Mouse (Mus musculus) testis, postnatal 14 days (tissue): ENCODE results near the gene Gpd1.

Source experiments
- DNase-seq: peaks from one replicate; pipeline ENCODE4 v3.0.0; 2021; ENCODE audit warnings: low spot score

Gpd1 gene

GRCm38 (mm10) chr15:99701999-99702900, 15.1 kb upstream of the Gpd1 start, which contains the start of gene Smarcd1:
TSS of gene Smarcd1 (plus strand) at chr15:99702129.
- DNase-seq, result peak; percentile 96

- DNase-seq, result no peak
Measured at GRCm38 (mm10) chr15:99703104-99703503, 14.2 kb upstream of the Gpd1 start.

GRCm38 (mm10) chr15:99703676-99704040, 13.7 kb upstream of the Gpd1 start:
- no peak for DNase-seq

GRCm38 (mm10) chr15:99704041-99704681, 13.2 kb upstream of the Gpd1 start:
- no peak for DNase-seq

- DNase-seq, result no peak
Measured at GRCm38 (mm10) chr15:99704881-99705280, 12.4 kb upstream of the Gpd1 start.

DNA sequence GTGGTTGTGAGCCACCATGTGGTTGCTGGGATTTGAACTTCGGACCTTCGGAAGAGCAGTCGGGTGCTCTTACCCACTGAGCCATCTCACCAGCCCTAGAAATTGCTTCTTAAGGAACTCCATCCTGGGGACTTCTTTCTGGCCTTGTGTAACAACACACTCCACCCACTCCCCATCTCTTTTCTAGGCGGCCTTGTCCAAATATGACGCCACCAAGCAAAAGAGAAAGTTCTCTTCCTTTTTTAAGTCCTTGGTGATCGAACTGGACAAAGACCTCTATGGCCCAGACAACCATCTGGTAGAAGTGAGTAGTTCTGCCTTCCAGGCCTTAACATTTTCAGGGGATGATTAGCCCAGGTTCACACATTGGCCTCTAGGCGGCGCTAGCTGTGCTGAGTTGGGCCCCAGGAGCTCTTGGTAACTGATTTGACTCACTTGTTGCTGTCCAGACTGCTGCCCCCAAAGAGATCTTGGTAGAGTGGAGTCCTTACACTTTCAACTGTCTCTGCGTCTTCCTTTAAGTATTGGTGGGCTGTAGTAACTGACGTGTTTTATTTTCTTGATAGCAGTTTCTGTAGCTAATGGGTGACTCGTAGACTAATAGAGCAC, 11.8 kb upstream of the Gpd1 start, which contains the start of gene Gm17349:
TSS of gene Gm17349 (minus strand) at position 51 of the 609 bp plus-strand sequence.
- DNase-seq, result no peak

DNA sequence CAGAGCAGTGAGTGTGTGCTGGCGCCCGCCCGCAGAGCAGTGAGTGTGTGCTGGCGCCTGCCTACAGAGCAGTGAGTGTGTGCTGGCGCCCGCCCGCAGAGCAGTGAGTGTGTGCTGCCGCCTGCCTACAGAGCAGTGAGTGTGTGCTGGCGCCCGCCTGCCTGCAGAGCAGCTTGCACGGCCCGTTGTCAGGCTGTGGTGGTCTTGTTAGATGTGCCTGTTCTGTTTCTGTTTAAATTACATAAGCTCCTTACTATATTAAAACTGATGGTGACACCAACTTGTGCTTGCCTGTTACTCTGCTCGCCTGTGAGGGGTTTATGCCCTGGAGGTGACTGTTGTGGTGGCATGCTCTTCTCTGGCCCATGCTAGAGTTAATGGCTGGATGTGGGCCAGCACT, 9.1 kb upstream of the Gpd1 start:
- no peak for DNase-seq

GRCm38 (mm10) chr15:99710221-99711190, 6.8 kb upstream of the Gpd1 start:
- DNase-seq, result no peak

- DNase-seq, result no peak
Measured at GRCm38 (mm10) chr15:99711491-99711890, 5.8 kb upstream of the Gpd1 start.

- no peak for DNase-seq
Measured at GRCm38 (mm10) chr15:99712666-99713559, 4.4 kb upstream of the Gpd1 start.

GRCm38 (mm10) chr15:99713569-99713968, 3.7 kb upstream of the Gpd1 start:
- no peak for DNase-seq

DNA sequence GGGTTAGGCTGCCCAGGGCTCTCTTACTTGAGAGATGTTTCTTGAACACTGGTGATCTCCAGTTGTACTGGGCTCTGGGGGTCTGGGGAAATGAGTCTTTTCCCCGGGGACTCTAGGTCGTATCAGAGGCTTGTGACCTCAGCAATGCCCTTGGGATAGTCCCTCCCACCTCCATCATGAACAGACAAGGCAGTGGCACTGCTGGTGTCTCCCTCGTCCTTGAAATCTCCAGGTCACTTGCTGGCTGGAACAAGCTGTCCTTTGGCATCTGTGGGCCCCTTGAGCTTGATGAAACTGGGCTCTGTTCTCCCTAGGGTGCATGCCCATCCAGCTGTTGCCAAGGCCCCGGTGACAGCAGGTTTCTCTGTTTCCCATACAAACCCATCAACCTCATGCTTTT, 3.1 kb upstream of the Gpd1 start:
- peak; percentile 79 for DNase-seq

DNA sequence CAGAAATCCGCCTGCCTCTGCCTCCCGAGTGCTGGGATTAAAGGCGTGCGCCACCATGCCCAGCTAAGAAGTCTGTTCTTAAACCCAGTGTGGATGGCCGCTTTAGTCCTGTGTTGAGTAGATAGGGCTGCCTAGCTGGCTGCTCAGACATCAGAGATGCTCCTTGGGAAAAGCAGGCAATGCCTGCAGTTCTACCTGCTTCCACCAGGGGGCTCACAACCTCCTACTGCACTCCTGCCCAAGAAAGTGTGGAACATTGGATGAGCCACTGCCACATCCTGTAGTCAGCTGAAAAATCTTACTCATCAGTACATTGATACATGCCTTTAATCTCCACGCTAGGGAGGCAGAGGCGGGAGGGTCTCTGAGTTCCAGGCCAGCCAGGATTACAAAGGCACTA, 2.5 kb upstream of the Gpd1 start:
- peak; percentile 68 for DNase-seq

DNA sequence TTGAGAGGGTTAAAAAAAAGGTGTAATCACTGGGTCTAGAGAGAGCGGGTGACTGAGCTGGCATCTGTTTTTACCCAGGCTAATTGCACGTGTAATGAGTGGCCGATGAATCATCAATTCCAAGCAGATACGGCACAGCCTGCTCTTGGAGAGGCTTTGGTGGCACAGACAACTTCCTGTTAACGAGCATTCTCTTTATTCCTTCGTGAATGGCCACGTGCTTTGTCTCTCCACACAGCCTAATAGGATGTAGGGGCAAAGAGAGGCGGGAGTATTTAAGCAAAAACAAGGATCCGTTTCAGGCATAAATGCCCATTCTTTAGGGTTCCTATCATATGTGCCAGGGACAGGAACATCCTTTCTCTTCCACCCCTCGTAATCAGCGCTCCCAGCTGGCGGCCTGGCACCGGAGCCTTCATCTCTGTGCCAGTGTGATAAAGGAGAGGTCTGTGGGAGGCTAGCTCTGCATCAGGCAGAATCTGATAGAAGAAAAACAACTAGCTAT, 1.9 kb upstream of the Gpd1 start:
- peak; percentile 73 for DNase-seq

- no peak for DNase-seq
Measured at GRCm38 (mm10) chr15:99715982-99716746, 1.2 kb upstream of the Gpd1 start.

DNA sequence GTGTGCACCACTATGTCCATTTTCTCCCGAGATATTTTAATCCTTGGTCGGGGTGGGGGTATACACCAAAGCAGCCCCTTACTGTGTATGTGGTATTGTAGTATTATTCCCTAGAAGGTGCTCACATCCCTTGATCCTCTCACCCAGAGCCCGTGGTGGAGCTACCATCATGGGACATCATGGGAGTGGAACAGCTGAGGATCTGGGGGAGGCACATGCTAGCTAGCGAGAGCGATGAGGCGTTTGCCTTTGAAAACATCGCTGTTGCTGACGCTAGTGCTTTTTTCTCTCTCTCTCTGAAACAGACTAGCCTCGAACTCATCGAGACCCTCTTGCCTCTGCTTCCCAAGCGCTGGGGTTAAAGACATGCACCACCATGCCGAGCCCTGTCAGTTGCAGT, 501 bp upstream of the Gpd1 start:
- DNase-seq, result no peak

DNA sequence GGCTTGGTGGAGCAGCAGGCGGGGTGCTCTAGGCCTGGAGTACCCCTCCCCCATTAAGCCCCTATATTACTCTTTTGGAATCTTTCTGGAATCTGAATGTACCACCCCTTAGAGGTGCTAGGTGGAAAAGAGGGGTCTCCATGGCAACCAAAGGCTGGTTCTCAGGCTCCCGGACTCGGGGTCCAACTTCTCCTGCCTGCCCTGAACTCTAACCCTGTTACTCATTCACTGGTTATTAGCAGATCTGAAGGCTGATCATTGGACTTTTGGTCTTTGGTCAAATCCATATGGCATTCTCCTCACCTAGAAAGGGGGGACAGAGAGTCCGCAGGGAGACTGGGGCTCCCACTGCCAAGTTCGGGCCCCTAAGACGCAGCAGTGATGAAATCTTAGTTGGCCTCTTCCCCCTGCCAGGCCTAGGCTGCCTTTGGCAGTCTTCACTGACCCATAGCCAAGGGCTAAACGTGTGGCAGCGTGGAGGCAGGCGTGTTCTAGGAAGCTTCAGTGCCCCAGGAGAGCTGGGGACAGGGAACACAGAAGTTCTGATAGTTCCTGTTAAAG, 1.2 kb downstream of the Gpd1 start:
- DNase-seq, result no peak

GRCm38 (mm10) chr15:99719865-99720264, 2.5 kb downstream of the Gpd1 start:
- no peak for DNase-seq
